Mouse (Mus musculus) layer of hippocampus, adult 2 months (tissue): ENCODE measurements at regions not wholly inside any gene's neighbourhood (a gene's known extent, or its start where the extent isn't known, plus 50 kb on each side); places are given as distances from the start of the nearest gene placed in this dataset.

Experiments
- DNase-seq, 2 experiments: peaks; one replicate each; pipeline ENCODE4 v3.0.0; 2022; ENCODE audit warnings: low spot score in 2 of 2
- H3K27ac ChIP-seq: fragments of 200-600 bp; 2 replicates; pipeline ENCODE4 v1.8.1; 2022
- H3K4me3 ChIP-seq: fragments of 200-600 bp; 2 replicates; pipeline ENCODE4 v1.8.1; 2022; ENCODE audit warnings: mild to moderate bottlenecking
- CTCF ChIP-seq: fragments of 200-600 bp; conservative IDR thresholded peaks from 2 replicates; pipeline ENCODE4 v1.8.1; 2022; ENCODE audit warnings: antibody characterized with exemption, mild to moderate bottlenecking, moderate library complexity

GRCm38 (mm10) chr9:87784872-87785271 lies 53.8 kb upstream of the Tbx18 start:
- no peak for DNase-seq
- no peak overlapping the region for H3K4me3 ChIP-seq
- H3K27ac ChIP-seq: no peak overlapping the region
- TF ChIP-seq CTCF: no peak

GRCm38 (mm10) chr9:87811746-87812145 lies 80.7 kb upstream of the Tbx18 start:
- H3K27ac ChIP-seq: no peak overlapping the region
- no peak for TF ChIP-seq CTCF
- DNase-seq: no peak
- no peak overlapping the region for H3K4me3 ChIP-seq

- DNase-seq: no peak
- no peak for TF ChIP-seq CTCF
These were observed 91.2 kb upstream of the Tbx18 start for GRCm38 (mm10) chr9:87822276-87822675.

GRCm38 (mm10) chr9:87824691-87825230 lies 93.7 kb upstream of the Tbx18 start:
- no peak overlapping the region for H3K27ac ChIP-seq
- no peak for DNase-seq
- H3K4me3 ChIP-seq: no peak overlapping the region
- TF ChIP-seq CTCF: no peak

More at GRCm38 (mm10) chr9:87822276-87822675, 91.2 kb upstream of the Tbx18 start:
- Histone ChIP-seq H3K4me3 (no peak overlapping the region), H3K27ac (no peak overlapping the region)

GRCm38 (mm10) chr9:87843898-87844297 lies 112.8 kb upstream of the Tbx18 start:
- H3K4me3 ChIP-seq: no peak overlapping the region
- DNase-seq: peak in 1 of 2 experiments; percentile 13
- no peak for TF ChIP-seq CTCF
- no peak overlapping the region for H3K27ac ChIP-seq

- no peak for TF ChIP-seq CTCF
- Histone ChIP-seq H3K4me3 (no peak overlapping the region), H3K27ac (no peak overlapping the region)
- DNase-seq: no peak
These were observed 113.4 kb upstream of the Tbx18 start for GRCm38 (mm10) chr9:87844453-87844852.

- DNase-seq: no peak
- no peak overlapping the region for H3K4me3 ChIP-seq
- no peak for TF ChIP-seq CTCF
- no peak overlapping the region for H3K27ac ChIP-seq
These were observed 117.8 kb upstream of the Tbx18 start for GRCm38 (mm10) chr9:87848882-87849281.

- no peak overlapping the region for H3K4me3 ChIP-seq
- TF ChIP-seq CTCF: no peak
- H3K27ac ChIP-seq: no peak overlapping the region
- DNase-seq: no peak
These were observed 119.1 kb upstream of the Tbx18 start for GRCm38 (mm10) chr9:87850133-87850532.

- no peak overlapping the region for H3K27ac ChIP-seq
These were observed 130.5 kb upstream of the Tbx18 start for GRCm38 (mm10) chr9:87861588-87861987.

GRCm38 (mm10) chr9:87865236-87865635 lies 134.2 kb upstream of the Tbx18 start:
- TF ChIP-seq CTCF: no peak
- Histone ChIP-seq H3K4me3 (no peak overlapping the region), H3K27ac (no peak overlapping the region)
- no peak for DNase-seq

More at GRCm38 (mm10) chr9:87861588-87861987, 130.5 kb upstream of the Tbx18 start:
- H3K4me3 ChIP-seq: no peak overlapping the region
- TF ChIP-seq CTCF: no peak
- DNase-seq: no peak

- H3K4me3 ChIP-seq: no peak overlapping the region
- DNase-seq: no peak
- no peak for TF ChIP-seq CTCF
- no peak overlapping the region for H3K27ac ChIP-seq
These were observed 141.4 kb upstream of the Tbx18 start for GRCm38 (mm10) chr9:87872384-87872905.

GRCm38 (mm10) chr9:87882587-87882986 lies 151.5 kb upstream of the Tbx18 start:
- DNase-seq: no peak
- Histone ChIP-seq H3K27ac (no peak overlapping the region), H3K4me3 (no peak overlapping the region)
- TF ChIP-seq CTCF: no peak

GRCm38 (mm10) chr9:87883069-87883468 lies 152.0 kb upstream of the Tbx18 start:
- no peak overlapping the region for H3K4me3 ChIP-seq
- TF ChIP-seq CTCF: no peak
- no peak for DNase-seq
- H3K27ac ChIP-seq: no peak overlapping the region

- Histone ChIP-seq H3K4me3 (no peak overlapping the region), H3K27ac (no peak overlapping the region)
- DNase-seq: no peak
- no peak for TF ChIP-seq CTCF
These were observed 163.0 kb upstream of the Tbx18 start for GRCm38 (mm10) chr9:87894051-87894450.
